Mouse (Mus musculus): ENCODE results near the gene Ntf5. TPM values are rescaled to one million over a fixed set of nuclear protein-coding genes. Genes with fewer than 3 reads are reported as not detected.

Ntf5 gene
- total and polyA plus RNA-seq, 3 experiments: 0.43 to 1.5 (median 0.59) TPM

DNA sequence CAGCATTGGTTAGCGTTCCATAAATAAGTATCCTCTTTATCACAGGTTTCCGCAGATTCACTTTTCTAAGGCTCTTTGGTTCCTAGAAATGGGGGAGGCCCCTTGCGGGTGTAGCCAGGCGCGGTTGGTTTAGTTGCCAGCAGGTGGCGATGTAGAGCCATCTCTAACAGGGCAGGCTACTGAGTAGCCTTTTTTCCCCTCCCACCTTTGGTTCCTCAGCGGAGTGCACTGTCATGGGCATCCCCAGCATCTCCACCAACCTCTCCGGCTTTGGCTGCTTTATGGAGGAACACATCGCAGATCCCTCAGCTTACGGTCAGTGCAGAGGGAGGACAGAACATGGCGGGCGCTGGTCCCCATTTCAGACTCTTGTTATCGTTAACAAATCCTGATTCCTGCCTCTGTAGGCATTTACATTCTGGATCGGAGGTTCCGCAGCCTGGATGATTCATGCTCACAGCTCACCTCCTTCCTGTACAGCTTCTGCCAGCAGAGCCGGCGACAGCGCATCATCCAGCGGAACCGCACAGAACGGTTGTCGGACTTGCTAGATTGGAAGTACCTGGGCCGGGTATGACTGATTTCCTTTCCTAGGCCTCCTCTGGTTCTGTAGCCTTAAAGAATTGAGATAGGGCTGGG, 38.0 kb downstream of the Ntf5 start (continued):
- no peak for TF ChIP-seq USF2 (conservative IDR thresholded peaks at IDR 0.05; ENCODE audit: low read depth, low read length)

DNA sequence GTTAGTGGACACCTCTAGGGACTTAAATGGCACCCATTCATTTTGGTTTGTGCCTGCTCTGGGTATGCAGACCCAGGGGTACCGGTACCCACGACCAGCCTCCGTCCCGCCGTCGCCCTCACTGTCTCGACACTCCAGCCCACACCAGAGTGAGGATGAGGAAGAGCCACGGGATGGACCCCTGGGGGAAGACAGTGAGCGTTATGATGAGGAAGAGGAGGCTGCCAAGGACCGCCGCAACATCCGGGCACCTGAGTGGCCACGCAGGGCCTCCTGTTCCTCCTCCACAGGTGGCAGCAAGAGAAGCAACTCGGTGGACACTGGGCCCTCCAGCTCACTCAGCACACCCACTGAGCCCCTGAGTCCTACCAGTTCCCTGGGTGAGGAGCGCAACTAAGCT, 41.5 kb downstream of the Ntf5 start:
- in situ Hi-C loops (cut with MboI; ENCODE audit: low pct_ligation_motif_present, low pct_unique_long_range_greater_than_20kb, low sequenced_read_pairs) (no loop called here), dilution Hi-C loops (cut with MboI; ENCODE audit: extremely low pct_ligation_motif_present, extremely low pct_unique_long_range_greater_than_20kb, low sequenced_read_pairs) (no loop called here)
- no peak overlapping the region for H3K27ac ChIP-seq (ENCODE audit: insufficient read depth, low read depth)
- H3K36me3 ChIP-seq (replicated peaks in 1 of 2; ENCODE audit: control insufficient read depth in 1 of 2, insufficient read depth in 1 of 2, low read length in 1 of 2): peaks cover 44 to 70% of the 10 kb centered on the region in 2 experiments
- no peaks in the 10 kb centered on the region for H3K9me3 ChIP-seq (replicated peaks; ENCODE audit: low read length)
- no peak for DNase-seq (ENCODE audit: extremely low read depth)
- H3K79me2 ChIP-seq (replicated peaks; ENCODE audit: control insufficient read depth, extremely low read depth, insufficient read depth, poor library complexity, severe bottlenecking): peaks cover 19% of the 10 kb centered on the region
- H3K9ac ChIP-seq (ENCODE audit: insufficient read depth, low read depth): no peak overlapping the region
- H3K4me3 ChIP-seq (replicated peaks in 1 of 3; ENCODE audit: low read depth in 2 of 3, low read length in 2 of 3, poor library complexity in 1 of 3): no peak overlapping the region
- H3K4me1 ChIP-seq (ENCODE audit: control insufficient read depth in 1 of 2, insufficient read depth in 2 of 2): peaks cover 0 to 23% of the 10 kb centered on the region in 2 experiments; a peak in 2 of 4 replicates
- H3K4me2 ChIP-seq (ENCODE audit: insufficient read depth, low read depth, poor library complexity, severe bottlenecking): no peak overlapping the region
- TF ChIP-seq NRF1 (IDR thresholded peaks at IDR 0.05; ENCODE audit: low read depth, low read length) (no peak), TBP (conservative IDR thresholded peaks at IDR 0.05; ENCODE audit: low read depth, low read length) (no peak), ZNF384 (IDR thresholded peaks at IDR 0.05; ENCODE audit: low read depth, low read length) (no peak)
- no peaks in the 10 kb centered on the region for H3K27me3 ChIP-seq (replicated peaks)

DNA sequence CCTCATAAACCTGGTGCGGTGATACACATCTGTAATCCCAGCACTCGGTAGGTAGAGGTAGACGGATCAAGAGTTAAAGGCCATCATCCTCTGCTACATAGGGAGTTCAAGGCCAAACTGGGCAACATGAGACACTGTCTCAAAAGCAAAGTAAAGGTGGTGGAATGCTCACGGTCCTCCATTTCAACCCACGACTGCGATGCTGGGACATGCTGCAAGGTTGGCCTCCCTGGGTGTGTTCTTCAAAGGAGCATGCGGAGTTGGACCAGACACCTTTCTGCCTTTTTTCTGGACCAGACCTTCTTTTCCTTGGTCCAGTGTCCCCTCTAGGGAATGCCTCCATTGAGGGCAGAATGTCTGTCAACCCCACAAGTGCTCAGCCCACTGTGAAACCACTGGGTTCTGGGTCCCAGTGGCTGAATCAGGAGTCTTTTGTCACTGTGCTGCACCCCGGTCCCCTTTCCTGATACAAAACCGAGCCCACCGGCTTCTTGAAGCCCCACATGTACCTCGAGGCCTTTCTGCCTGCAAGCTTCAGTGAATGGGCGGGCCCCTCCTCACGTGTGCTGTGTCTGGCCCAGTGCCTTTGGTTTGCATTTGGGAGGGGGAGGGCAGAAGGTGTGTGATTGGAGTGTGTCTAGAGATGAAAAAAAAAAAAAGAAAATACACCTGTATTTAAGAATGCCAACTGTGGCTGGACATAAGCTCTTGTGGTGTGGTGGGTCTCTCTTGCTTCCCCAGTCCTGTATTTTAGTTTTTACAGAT, 42.6 kb downstream of the Ntf5 start:
- peaks cover 43 to 76% of the 10 kb centered on the region in 2 experiments for H3K36me3 ChIP-seq (replicated peaks in 1 of 2; ENCODE audit: control insufficient read depth in 1 of 2, insufficient read depth in 1 of 2, low read length in 1 of 2)
- dilution Hi-C loops (cut with MboI; ENCODE audit: extremely low pct_ligation_motif_present, extremely low pct_unique_long_range_greater_than_20kb, low sequenced_read_pairs): no loop called here
- no peak overlapping the region for H3K4me2 ChIP-seq (ENCODE audit: insufficient read depth, low read depth, poor library complexity, severe bottlenecking)
- no peaks in the 10 kb centered on the region for H3K9me3 ChIP-seq (replicated peaks; ENCODE audit: low read length)
- in situ Hi-C loops (cut with MboI; ENCODE audit: low pct_ligation_motif_present, low pct_unique_long_range_greater_than_20kb, low sequenced_read_pairs): no loop called here
- no peak for DNase-seq (ENCODE audit: extremely low read depth)
- no peak overlapping the region for H3K27ac ChIP-seq (ENCODE audit: insufficient read depth, low read depth)
- TF ChIP-seq ZNF384 (IDR thresholded peaks at IDR 0.05; ENCODE audit: low read depth, low read length): peak; percentile 31
- TF ChIP-seq TBP (conservative IDR thresholded peaks at IDR 0.05; ENCODE audit: low read depth, low read length): no peak
- no peak for TF ChIP-seq USF1 (IDR thresholded peaks at IDR 0.05; ENCODE audit: low read depth, low read length)
- no peak for TF ChIP-seq ELF1 (IDR thresholded peaks at IDR 0.05; ENCODE audit: low read depth, low read length)
- no peak for TF ChIP-seq POLR2AphosphoS2 (IDR thresholded peaks at IDR 0.05; ENCODE audit: low read depth, low read length)
- peaks cover 7 to 34% of the 10 kb centered on the region in 2 experiments for H3K4me1 ChIP-seq (ENCODE audit: control insufficient read depth in 1 of 2, insufficient read depth in 2 of 2)
- no peaks in the 10 kb centered on the region for H3K27me3 ChIP-seq (replicated peaks)
- no peak overlapping the region for H3K4me3 ChIP-seq (replicated peaks in 1 of 3; ENCODE audit: low read depth in 2 of 3, low read length in 2 of 3, poor library complexity in 1 of 3)
- peaks cover 19% of the 10 kb centered on the region for H3K79me2 ChIP-seq (replicated peaks; ENCODE audit: control insufficient read depth, extremely low read depth, insufficient read depth, poor library complexity, severe bottlenecking)
- no peak overlapping the region for H3K9ac ChIP-seq (ENCODE audit: insufficient read depth, low read depth)

DNA sequence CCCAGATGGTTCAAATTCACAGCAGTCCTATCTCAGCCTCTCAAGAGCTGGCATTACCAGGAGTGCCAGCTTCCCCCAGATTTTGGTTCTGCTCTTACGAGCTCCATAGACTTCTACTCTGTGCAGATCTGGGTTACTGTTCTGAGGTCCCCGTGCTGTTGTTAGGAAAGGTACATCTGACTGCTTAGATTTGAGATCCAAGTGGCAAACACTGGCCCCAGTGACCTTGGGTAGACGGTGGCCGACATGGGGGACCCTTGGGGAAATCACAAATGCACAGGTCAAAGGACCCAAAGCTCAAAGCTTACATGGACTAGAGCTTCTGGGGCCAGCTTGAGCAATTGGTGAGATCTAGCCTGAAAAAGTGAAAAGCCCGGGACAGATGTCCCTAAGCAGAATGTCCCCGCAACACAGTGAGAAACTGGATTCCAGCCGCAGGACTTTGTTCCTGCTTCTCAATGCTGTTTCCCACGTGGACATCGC, 43.3 kb downstream of the Ntf5 start:
- in situ Hi-C loops (cut with MboI; ENCODE audit: low pct_ligation_motif_present, low pct_unique_long_range_greater_than_20kb, low sequenced_read_pairs): no loop called here
- H3K4me3 ChIP-seq (replicated peaks in 1 of 3; ENCODE audit: low read depth in 2 of 3, low read length in 2 of 3, poor library complexity in 1 of 3): peak overlapping the region in 1 of 3 experiments; percentile 50
- dilution Hi-C loops (cut with MboI; ENCODE audit: extremely low pct_ligation_motif_present, extremely low pct_unique_long_range_greater_than_20kb, low sequenced_read_pairs): no loop called here

More for the DNA sequence above, 43.3 kb downstream of the Ntf5 start:
- Histone ChIP-seq H3K4me1 (ENCODE audit: control insufficient read depth in 1 of 2, insufficient read depth in 2 of 2) (peaks cover 8 to 35% of the 10 kb centered on the region in 2 experiments), H3K36me3 (replicated peaks in 1 of 2; ENCODE audit: control insufficient read depth in 1 of 2, insufficient read depth in 1 of 2, low read length in 1 of 2) (peaks cover 43 to 76% of the 10 kb centered on the region in 2 experiments), H3K9me3 (replicated peaks; ENCODE audit: low read length) (no peaks in the 10 kb centered on the region), H3K4me2 (ENCODE audit: insufficient read depth, low read depth, poor library complexity, severe bottlenecking) (no peak overlapping the region), H3K9ac (ENCODE audit: insufficient read depth, low read depth) (no peak overlapping the region), H3K27ac (ENCODE audit: insufficient read depth, low read depth) (no peak overlapping the region), H3K27me3 (replicated peaks) (no peaks in the 10 kb centered on the region), H3K79me2 (replicated peaks; ENCODE audit: control insufficient read depth, extremely low read depth, insufficient read depth, poor library complexity, severe bottlenecking) (peaks cover 19% of the 10 kb centered on the region)
- TF ChIP-seq ELF1 (IDR thresholded peaks at IDR 0.05; ENCODE audit: low read depth, low read length): no peak
- no peak for TF ChIP-seq NELFE (IDR thresholded peaks at IDR 0.05; ENCODE audit: low read depth, low read length)
- TF ChIP-seq CHD2 (IDR thresholded peaks at IDR 0.05; ENCODE audit: low read length): no peak
- TF ChIP-seq MAX (IDR thresholded peaks at IDR 0.05; ENCODE audit: low read length): no peak
- 0 out of 2 replicates have a peak, but pooled peaks have one; percentile 2 for TF ChIP-seq MAZ (IDR thresholded peaks at IDR 0.05; ENCODE audit: low read depth, low read length)
- no peak for DNase-seq (ENCODE audit: extremely low read depth)

All from CH12.LX (cell line).